Comparison of ENCODE assay signal across 8 mouse cellular contexts in the genomic region with DNA sequence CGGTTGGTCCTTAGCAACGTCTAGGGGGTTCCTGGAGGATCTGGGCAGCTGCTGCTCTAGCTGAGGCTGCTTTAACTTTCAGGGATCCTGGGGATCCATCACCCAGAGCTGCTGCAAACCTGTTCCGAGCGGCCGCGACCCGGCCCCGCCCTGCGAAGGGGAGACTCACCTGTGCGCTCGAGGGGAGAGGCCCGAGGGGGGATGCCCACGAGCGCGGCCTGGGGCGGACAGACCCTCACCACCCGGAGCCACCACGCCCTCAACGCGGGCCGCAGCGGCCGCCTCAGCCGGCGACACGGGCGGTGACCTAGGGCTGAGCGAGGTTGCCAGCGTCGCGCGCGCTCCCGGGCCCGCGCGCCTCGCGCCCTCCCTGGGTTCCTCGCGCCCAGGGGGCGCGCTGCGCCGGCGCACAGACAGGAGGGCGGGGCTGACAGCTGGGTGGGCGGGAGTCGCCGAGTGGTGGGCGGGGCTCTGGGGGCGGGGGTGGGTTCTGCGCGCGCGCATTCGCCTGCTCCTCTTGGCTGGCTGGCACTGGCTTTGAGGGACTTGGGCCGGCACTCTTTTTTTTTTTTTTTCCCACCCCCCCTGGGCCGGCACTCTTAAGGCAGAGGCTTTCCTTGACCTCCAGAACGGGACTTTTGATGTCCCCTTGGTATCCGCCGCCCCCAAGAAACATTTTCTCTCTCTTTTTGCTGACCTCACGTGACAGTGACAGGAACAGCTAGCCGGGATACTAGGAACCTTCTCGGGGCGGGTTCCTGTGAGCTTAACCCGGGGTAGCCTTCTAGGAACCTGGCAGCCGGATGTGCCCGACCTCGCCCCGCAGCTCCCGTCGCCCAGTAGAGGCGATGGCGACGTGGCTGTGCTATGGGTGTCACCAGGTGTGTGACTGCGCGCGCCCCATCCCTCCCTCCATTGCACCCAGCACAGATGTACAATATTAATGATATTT. TPM values are rescaled to one million over a fixed set of nuclear protein-coding genes. Genes with fewer than 3 reads are reported as not detected.
DNase-seq lines count a peak whose midpoint lies in the region; ATAC-seq lines count a peak whose summit lies in the region.

TSS of gene Rcan3 (minus strand) at position 411 of the 952 bp plus-strand sequence.

- H3K36me3 ChIP-seq in embryonic facial prominence, embryonic 12.5 days = no peaks in the 10 kb centered on the region
- H3K36me3 ChIP-seq in limb, embryonic 13.5 days = no peaks in the 10 kb centered on the region
- H3K36me3 ChIP-seq in midbrain, embryonic 15.5 days (replicated peaks) = no peaks in the 10 kb centered on the region

- H3K27ac ChIP-seq in embryonic facial prominence, embryonic 12.5 days = no peak within 1 kb of the TSS; the same call in 1 of the 2 replicates
- no peak within 1 kb of the TSS for H3K27ac ChIP-seq in limb, embryonic 13.5 days
- peak within 1 kb of the TSS; percentile 85 for H3K27ac ChIP-seq in midbrain, embryonic 15.5 days

- peak within 1 kb of the TSS; percentile 92 for H3K4me2 ChIP-seq in embryonic facial prominence, embryonic 12.5 days (replicated peaks)
- H3K4me2 ChIP-seq in limb, embryonic 13.5 days (replicated peaks) = peak within 1 kb of the TSS; percentile 94
- peak within 1 kb of the TSS; percentile 93 for H3K4me2 ChIP-seq in midbrain, embryonic 15.5 days

- no peaks in the 10 kb centered on the region for H3K27me3 ChIP-seq in embryonic facial prominence, embryonic 12.5 days
- H3K27me3 ChIP-seq in limb, embryonic 13.5 days = no peaks in the 10 kb centered on the region
- H3K27me3 ChIP-seq in midbrain, embryonic 15.5 days (replicated peaks) = no peaks in the 10 kb centered on the region

- H3K9me3 ChIP-seq in embryonic facial prominence, embryonic 12.5 days = no peaks in the 10 kb centered on the region
- no peaks in the 10 kb centered on the region for H3K9me3 ChIP-seq in limb, embryonic 13.5 days
- H3K9me3 ChIP-seq in midbrain, embryonic 15.5 days = no peaks in the 10 kb centered on the region

- DNase-seq in 416B (ENCODE audit: low read depth) = peak; percentile 90
- peak; percentile 87 to 92 for DNase-seq in adrenal gland, postnatal 36 days
- peak; percentile 99 for DNase-seq in heart, adult 11 months
- DNase-seq in kidney, adult 18-20 months = peak; percentile 82
- peak; percentile 73 to 76 for DNase-seq in spleen, adult 18-20 months

- peaks cover 9% of the 10 kb centered on the region; the same call in 1 of the 2 replicates for H3K4me1 ChIP-seq in embryonic facial prominence, embryonic 12.5 days
- peaks cover 10% of the 10 kb centered on the region for H3K4me1 ChIP-seq in limb, embryonic 13.5 days
- peaks cover 19% of the 10 kb centered on the region for H3K4me1 ChIP-seq in midbrain, embryonic 15.5 days

- WGBS in embryonic facial prominence, embryonic 12.5 days = under 1% methylated on average over 61 of the region's 79 CpGs
- WGBS in limb, embryonic 13.5 days = under 1% methylated on average over 77 of the region's 79 CpGs
- under 1% methylated on average over 49 of the region's 79 CpGs for WGBS in midbrain, embryonic 15.5 days

- peak; percentile 37; the same call in 1 of the 2 replicates for ATAC-seq in embryonic facial prominence, embryonic 12.5 days (ENCODE audit: insufficient number of reproducible peaks, insufficient read depth, low FRiP score, low TSS enrichment)
- ATAC-seq in limb, embryonic 13.5 days (ENCODE audit: low FRiP score, low read depth) = peak; percentile 80
- ATAC-seq in midbrain, embryonic 15.5 days (replicated peaks) = peak; percentile 80

- peak within 1 kb of the TSS; percentile 87 for H3K9ac ChIP-seq in embryonic facial prominence, embryonic 12.5 days
- peak within 1 kb of the TSS; percentile 85 for H3K9ac ChIP-seq in limb, embryonic 13.5 days
- H3K9ac ChIP-seq in midbrain, embryonic 15.5 days = peak within 1 kb of the TSS; percentile 95

- H3K4me3 ChIP-seq in embryonic facial prominence, embryonic 12.5 days = peak within 1 kb of the TSS; percentile 79
- peak within 1 kb of the TSS; percentile 76 for H3K4me3 ChIP-seq in limb, embryonic 13.5 days
- H3K4me3 ChIP-seq in midbrain, embryonic 15.5 days = peak within 1 kb of the TSS; percentile 94

RNA-seq across cellular contexts. Expression of gene Rcan3, which starts in this region (rescaled TPM):
- 10 to 100 TPM; 10.5 to 17.2 TPM for total RNA-seq in adrenal gland, postnatal 36 days (2021)
- polyA plus RNA-seq in embryonic facial prominence, embryonic 12.5 days (2016; fragmentation: Nextera tagmentation; extraction: Ambion mirVana) = 14.6 and 17.2 TPM in 2 replicates
- polyA plus RNA-seq in limb, embryonic 13.5 days (2015; fragmentation: Nextera tagmentation; extraction: Ambion mirVana) = 13.5 and 15.6 TPM in 2 replicates
- 53.0 and 54.1 TPM in 2 replicates for polyA plus RNA-seq in midbrain, embryonic 15.5 days (2015; fragmentation: Nextera tagmentation; extraction: Ambion mirVana)
